Mouse (Mus musculus) urinary bladder, postnatal 36 days (tissue): ENCODE measurements around the gene Ank3.

Source experiments
- DNase-seq, 2 experiments: peaks; one replicate each; pipeline ENCODE4 v3.0.0; 2022; ENCODE audit warnings: low spot score in 2 of 2, mixed read lengths in 1 of 2

Gene Ank3

DNA sequence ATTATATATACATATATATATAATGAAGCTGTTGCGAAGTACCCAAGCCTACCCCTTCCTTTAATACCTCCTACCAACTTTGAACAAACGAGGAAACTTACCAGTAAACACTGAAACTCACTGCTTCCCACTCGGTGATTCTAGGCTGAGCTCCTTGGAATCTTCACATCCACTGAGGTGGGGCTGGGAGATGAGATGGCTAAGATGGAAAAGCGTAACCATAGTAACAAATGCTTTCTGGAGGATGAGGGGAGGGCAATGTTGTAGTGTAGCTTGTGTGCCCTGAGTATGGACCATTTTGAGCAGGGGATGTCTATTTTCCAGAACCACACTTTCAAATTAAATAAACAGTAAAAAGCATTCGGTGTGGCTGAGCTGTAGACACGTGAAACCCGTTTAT lies 364.4 kb downstream of the Ank3 start:
- DNase-seq, result no peak

DNA sequence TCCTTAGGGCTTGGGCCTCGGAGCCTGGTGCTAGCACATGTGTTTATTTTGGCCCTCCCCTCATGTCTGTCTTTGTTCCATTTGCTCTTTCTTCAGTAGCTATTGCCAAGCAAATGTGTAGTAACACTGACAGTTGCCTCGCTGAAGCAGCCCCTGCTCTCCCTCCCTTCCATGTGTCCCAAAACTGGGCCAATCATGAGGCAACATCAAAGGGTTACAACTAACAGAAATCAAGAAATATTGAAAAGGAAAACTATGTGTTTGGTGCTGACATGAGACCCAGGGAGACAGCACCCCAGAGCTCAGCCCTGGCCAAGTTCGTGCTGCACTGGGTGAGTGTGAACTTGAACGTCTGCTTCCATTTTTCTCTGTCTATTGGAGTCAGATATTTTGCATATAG lies 365.8 kb downstream of the Ank3 start:
- DNase-seq, result no peak

DNA sequence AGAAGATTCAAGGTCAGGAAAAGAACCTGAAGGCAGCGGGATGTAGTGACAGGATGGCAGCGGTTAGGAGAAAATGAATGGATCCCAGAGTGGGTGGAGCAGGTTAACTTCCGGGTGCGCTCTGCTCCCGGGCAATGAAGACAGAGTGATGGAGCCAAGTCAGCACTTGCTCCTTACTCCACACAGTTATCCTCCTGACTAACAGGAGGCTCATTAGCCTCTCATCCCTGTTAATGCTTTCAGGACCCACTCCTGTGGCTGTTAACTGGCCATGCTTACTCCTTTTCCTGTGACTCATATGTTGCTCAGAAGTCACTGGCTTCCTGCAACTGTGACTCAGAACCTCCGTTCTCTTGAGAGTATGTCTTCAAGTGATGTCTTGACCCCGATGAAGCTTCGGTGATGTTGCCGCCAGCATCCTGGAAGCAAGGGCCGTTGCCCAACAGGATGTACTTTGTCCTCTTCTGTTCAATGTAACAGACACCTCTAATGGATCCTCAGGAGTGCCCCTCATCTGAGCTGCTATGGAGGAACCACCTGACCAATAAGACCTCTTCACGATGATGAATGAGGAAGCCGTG lies 378.6 kb downstream of the Ank3 start:
- no peak for DNase-seq

DNA sequence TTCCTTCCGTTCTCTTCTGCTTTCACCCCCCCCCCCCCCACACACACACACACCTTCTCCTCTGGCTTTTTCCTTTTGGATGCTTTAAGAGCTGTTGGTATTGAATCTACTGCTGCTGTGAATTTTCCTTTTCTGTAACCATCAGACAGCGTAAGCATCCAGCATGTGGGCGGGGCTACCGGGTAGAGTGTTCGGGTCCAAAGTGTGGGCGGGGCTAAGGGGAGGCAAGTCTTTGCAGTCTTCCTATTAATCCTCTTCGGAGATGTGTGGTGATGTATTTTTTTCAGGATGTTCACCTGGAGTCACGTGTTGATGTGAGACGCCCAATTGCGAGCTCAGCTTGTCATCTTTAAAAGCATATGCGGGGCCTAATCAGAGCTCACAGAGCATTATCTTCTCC lies 379.2 kb downstream of the Ank3 start:
- DNase-seq, result no peak

DNA sequence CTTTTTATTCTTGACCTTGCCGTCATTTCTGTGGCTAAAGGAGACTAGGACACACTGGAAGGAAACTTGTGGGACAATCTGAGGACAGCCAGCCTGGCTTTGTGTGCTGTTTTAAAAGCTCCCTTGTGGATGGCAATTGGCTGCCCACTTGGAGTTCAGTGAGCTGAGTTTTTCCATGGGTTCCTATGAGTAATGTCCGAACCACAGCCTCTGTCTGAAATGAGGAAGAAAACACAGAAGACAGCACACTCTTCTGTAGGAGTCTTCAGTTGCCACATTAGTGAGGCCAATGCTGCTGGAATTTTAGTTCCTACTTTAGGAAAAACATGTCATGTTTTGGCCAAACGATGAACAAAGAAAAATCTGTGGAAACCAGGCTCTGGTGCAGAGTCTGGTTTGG lies 380.7 kb downstream of the Ank3 start:
- DNase-seq, result no peak

DNA sequence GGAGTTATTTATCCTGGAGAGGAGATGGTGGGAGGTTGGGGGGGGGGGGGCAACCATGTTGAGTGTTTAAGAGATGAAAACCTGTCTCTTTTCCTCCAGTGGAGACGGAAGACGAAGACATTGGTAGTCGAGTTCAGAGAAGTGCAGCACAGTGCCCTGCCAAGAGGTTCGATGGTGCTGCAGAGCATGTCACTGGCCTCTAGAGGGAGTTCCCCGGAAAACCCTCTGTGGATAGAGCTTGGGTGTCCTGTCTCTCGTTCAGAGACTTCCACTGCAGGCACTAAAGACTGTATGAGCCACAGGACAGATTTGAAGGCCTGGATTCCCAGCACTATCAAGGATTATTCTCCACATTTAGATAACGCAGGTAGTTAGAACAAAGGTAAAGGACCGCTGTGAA lies 382.9 kb downstream of the Ank3 start:
- DNase-seq, result peak; percentile 26 to 65

DNA sequence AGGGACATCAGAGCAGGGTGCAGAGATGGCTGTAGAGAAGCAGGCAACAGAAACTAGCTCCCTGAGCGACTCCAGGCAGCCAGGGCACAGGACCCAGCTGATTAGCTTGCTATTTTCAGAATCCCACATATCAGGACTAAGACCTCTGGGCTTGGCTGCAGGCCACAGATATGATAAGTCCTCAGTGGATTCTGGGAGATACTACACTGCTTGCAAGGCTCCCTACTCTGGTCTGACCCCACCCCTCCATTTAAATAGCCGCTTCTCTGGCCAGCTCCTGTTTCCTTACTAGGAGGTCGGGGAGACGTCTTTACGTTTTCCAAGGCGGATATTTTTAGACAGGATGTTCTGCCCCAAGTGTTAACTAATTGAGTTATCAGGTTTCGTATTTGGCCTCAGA lies 386.7 kb downstream of the Ank3 start:
- no peak for DNase-seq

DNA sequence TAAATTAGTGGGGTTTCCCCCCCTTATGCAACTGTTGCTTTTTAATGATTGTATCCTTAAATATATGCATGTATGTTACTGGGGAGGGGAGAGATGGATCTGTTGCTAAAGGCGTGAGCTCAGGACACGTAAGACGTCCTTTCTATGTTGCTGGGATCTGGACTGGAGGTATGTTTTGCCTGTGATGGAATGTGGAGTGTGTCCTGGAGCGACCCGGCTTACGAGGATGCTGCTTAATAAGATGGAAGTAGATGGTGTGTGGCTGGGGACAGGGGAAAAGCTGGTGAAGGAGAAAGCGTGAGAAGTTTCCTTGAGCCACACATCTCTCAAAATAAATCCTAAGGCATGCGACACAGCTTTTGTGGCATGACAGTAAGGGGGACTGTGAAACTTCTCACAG lies 387.1 kb downstream of the Ank3 start:
- DNase-seq, result no peak

DNA sequence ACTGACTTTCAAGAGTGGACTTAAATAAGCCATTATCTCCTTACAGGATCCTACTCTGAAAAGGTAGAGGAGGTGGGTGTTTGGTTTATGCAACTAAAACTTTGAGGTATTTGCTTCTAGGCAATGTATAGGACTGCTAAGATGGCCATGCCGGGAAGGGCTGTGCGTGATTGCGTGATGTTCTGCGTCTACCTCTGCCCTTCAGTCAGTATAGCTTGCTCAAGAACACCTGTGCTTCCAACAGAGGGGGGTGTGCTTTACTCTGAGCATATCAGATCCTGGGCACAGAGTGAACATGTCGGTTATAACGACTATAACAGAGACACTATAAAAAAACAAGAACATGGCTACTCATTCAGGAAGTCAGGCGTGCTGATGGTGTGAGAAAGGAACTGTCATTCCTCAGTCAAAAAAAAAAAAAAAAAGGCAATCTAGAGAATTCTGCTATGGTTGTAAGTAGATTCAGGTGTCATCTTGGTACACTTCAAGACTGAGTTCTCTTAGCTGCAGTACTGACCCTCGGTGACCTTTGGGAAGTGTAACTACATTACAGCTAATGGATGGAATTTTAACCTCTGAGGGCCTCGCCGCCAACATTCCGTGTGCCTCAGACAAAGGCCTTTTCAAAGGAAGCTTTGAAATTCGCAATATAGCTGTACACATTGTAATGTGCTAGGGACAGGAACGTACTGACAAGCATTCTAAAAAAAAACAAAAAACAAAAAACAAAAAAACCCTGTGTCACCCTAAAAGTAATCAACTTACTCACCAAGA lies 387.8 kb downstream of the Ank3 start:
- no peak for DNase-seq

DNA sequence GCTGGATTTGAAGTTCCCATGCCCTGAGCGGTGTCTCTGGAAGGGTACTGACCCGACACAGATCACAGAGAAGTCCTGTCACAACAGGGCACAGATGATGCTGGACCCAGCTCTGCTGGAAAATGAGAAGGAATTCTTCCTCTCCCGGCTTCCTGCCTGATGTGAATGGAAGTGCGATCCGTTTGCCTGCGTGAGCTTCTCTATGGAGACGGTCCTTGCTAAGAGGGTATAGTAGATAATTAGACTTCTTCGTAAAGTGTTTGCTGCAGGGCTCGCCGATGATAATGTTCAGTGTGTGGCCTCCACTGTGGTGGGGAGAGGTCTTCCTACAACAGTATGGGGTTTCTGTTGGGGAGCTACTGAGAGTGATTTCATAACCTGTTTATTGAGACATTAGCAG lies 388.8 kb downstream of the Ank3 start:
- DNase-seq, result no peak

DNA sequence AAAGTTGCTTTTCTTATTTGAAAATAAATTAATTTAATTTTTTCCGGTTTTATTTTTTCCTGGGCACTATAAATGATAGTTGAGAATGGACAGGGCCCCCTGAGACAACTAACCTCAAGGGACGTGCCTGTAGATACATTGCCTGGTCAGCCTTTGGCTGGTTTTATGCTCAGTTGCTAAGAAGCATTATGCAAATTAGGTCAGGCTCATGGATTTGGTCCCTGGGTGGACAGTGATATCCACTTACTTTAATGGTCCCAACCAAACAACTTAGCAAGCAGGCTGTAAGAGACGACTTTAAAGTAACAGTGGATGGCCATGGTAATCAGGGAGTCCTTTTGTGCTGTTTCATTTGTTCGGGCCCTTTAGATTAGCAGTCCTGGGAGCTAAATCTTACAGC lies 392.0 kb downstream of the Ank3 start:
- DNase-seq, result no peak

DNA sequence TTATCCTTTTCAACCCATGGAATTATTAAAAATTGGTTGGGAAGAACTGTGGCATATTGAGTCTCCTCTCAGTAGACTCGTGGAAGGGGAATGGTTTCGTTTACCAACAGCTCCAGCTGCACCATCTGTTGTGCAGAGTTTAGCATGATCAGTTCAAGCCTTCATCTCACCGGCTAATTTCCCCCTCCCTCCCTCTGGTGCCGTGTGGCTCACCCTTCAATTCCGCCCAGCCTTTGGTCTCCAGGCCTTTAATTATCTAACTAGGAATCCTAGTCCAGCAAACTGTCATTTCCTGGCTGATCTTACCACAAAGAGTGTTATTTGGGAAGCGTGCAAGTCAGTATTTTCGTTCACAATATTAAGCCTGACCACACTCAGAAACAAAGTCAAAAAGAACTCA lies 393.4 kb downstream of the Ank3 start:
- no peak for DNase-seq

DNA sequence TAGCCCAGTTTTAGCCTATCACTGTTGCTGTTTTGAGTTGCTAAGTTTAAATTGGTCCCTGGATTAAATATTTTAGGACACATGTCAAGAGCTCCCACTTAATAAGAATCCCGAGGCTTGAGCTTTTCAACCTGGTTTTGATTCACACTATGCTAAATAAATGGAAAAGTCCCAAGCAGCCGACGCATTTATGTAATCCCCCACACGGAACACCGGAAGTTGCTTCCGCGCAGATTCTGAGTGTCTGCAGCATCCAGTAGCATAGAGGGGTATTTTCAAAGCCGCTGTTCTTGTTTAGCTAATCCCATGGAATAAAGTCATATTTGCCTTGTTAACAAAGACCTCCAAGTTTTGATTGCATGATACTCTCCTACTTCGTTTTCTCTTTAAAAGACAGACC lies 393.8 kb downstream of the Ank3 start:
- DNase-seq, result no peak

DNA sequence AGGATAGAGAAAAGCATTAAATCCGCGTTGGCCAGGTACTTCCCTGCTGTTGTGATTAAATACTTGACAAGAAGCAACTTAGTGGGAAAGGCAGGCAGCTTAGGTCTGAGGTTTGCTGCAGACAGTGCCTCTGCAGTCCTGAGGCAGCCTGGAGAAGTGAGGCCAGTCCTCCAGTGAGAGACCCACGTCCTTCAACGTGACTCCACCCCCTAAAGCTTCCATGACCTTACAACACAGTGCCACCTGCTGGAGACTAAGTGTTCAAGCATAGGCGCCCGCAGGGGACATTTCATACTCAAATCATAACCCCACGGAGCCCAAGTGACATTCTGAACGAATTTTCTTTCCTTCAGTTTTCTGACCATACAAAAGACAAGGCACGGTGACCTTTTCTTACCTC lies 394.5 kb downstream of the Ank3 start:
- peak; percentile 17 to 41 for DNase-seq

DNA sequence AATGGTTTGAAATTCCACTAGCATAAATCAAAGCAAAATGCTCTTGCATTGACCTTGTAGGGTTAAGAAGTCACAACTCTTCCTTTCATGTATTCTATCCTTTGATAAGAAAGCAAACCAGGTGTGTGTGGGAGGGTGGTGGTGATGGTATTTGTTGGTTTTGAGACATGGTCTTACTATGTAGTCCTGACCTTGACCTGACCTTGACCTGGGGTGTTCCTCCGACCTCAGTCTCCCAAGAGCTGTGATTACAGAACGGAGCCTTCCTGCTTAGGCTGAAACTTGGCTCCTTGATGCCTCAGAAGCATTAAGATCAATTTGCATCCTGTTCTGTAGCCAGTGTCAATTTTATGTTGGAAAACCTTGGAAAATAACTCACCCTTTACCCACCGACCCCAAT lies 397.1 kb downstream of the Ank3 start:
- DNase-seq, result no peak

DNA sequence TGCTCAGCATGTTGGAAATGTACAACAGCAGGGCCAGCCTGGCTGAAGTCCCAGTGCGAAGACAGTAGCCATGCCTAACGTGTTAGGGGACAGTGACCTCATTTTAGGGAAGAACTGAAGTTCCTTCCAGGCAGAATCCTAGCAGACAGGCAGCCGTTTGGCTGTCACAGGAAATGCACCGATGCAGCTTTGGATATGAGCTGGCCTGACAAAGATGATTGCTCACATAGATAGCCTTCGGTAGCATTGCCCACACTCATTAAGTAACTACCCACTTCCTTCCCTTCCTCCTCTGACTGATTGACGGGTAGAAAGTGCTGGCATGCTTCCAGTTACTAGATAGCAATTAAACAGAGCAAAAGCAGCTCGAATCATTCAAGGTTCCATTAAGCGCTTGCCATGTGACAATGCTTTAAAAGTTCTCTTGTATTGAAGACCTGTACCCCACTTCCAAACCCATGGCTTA lies 397.9 kb downstream of the Ank3 start:
- DNase-seq, result no peak

DNA sequence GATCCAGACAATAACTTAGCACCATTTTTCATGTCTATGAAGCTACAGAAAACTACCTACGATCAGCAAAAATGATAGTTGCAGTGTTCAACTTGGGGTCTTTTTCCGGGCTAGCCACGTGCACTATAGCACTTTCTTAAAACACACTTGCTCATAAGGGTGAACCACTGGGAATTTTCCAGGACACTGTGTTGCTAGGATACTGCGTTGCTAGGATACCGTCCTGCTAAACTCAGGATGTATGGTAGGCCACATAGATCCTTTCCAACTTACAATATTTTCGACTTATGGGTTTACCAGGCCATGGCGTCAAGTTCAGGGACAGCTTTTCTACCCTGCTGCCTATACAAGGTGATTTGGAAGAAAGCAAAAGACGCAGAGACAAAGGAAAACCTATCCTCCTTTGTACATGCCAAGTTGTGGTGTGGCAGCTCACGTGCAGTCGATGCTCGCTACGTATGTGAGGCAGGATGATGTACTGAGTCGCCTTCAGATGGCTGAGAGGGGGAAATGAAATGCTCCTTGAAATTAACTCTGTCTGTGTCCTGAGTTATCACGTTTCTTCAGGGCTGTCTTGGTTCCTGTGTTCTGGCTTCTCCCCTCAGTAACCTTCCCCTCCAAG lies 404.7 kb downstream of the Ank3 start:
- DNase-seq, result no peak

DNA sequence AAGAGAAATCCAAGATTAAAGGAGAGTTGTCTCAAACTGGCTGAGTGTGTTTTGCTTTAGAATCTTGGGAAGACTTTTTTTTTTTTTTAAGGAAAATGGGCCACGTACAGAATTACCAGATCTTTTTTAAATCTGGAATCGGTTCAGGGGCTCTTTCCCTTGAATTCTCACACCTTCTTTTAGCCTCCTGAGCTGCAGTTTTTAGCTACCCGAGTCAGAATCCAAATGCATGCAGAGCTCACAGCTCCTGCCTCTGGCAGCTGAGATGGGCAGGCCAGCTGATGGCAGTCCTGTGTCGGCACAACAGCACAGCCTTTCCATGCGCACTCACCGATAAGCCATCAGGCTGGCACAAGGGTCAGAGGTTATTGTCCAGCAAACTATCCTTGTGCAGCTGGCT lies 406.0 kb downstream of the Ank3 start:
- DNase-seq, result no peak

DNA sequence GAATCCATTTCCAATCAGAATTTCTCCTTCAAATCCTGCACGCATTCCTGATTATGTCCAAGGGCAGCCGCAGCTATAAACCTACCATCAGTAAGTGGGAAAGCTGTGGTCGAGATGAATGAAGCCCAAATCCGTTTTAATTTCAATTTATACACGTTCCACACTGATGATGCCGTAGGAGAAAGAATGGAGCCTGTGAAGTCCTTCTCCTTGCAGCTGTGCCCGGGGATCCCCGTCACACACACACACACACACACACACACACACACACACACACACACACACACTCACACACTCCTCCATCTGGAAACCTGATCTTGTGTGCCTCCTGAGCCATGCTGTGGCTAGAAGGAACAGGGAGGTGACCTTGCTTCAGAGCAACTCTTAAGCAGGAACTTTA lies 412.2 kb downstream of the Ank3 start:
- DNase-seq, result no peak

DNA sequence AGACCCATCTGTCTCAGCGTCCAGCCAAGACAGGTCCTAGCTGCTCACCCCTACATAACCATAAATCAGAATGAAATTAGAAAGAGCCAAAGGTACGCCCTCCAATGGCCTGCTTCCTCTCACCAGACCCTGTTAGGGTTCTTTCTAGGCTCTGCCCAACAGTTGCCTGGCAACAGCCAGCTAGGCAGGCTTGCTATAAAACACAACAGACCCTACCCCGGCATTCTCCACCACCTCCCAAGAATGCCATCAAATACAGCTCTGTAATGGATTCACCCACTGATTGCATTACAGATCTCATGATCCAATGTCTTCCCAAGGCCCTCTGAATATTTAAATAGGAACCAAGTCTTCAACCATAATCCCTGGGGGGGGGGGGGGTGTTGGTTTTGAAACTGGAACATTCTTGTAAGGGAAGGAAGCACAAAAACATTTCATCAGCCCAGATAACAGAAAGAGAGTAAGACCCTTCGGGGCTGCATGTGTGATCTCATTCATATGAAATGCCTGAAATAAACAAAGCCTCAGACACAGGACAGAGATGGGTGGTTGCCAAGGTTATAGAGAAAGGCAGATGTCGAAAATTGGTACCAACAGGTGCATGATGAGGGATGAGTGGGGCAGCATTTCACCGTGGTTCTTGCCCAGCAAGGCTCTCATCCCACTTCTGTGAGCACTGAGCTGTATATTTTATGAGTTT lies 415.4 kb downstream of the Ank3 start:
- no peak for DNase-seq

DNA sequence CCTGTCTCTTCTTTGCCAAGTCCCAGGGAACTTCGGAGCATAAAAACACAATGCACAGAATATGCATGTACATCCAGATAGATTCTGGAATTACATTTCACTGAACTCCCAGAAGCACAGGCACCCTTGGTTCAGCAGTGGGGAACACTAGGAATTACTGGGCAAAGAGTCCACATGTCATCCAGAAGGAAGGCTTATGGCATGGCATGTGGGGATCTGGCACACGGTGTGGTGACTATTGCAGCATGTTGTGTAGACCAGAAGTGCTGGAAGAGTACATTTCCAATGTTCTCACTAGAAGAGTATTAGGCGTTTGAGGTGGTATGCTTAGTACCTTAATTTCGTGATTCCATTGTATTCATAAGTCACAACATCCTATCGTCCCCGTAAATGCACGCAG lies 422.7 kb downstream of the Ank3 start:
- no peak for DNase-seq

DNA sequence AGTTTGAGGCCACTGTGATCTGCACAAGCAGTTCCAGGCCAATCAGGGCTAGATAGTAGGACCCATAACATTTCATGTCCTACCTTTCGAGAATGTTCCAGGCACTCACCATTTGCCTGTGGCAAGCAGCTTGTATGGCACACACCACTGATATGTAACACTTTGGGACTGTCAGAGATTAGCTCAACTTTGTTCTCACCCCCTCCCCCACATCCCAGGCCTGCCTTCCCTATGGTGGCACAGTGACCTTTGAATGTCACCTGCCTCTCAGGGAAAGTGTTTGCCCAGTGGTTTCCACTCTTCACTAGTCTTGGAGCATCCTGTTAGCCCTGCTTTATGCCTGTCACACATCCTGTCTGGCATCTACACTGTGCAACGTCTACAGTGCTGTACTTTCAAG lies 430.2 kb downstream of the Ank3 start:
- no peak for DNase-seq

DNA sequence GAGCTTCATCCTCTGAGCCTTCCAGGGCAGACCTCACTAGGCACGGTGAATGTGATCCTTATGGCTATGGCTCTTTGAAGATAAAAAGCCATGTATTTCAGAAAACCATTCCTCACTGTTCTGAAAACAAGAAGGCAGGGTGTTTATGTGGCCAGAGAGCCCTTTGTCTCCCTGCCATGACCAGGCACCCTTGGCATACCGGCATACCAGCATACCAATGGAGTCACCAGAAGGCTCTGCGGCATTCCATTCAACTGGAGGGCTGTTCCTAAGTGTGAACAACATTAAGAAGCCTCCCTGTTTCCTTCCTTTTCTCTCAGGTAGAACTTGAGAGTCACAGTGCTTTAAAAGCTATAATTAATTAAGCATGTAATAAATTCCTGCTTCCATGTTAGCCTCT lies 430.7 kb downstream of the Ank3 start:
- DNase-seq, result no peak
